Mouse (Mus musculus): ENCODE results near the gene Fyn.

Gene Fyn

DNA sequence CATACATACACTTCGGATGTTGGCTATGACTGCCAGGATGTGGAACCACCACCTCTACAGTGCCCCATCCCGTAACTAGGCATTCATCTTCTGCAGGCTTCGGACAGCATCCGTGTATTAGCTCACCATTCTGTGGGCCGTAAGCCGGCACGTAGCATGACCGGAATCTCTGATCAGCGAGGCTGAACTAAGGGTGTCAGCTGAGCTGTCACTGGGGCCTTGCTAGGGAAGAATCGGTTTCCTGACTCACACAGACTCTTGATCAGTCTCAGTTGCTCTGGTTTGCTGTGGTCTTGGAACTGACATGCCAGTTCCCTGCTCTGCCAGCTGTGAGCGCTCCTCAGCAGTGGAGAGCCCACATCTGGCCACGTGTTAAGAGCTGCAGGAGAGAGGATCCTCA is 137.7 kb downstream of the Fyn start:
- DNase-seq (ENCODE audit: low spot score in 2 of 2): no peak

DNA sequence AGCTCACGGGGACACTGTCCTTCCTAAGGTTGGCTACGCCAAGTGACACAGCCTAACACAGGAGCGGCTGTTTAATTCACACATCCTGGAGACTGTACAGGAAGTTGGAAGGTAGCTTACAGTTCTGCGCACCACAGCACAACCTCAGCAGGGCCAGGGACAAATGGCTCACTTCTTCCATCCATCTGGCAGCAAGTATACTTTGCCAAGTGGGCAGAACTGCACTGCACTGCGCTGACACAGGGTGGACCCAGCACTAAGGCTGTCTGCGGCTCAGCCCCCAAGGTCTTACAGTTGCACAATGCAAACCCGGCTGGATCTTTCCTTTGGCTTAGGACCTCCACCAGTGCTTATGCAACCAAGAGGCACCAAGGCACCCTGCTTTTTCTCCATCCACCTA is 138.2 kb downstream of the Fyn start:
- DNase-seq (ENCODE audit: low spot score in 2 of 2): no peak

- DNase-seq (ENCODE audit: low spot score in 2 of 2): no peak
Measured at GRCm38 (mm10) chr10:39508801-39509200, 140.1 kb downstream of the Fyn start.

DNA sequence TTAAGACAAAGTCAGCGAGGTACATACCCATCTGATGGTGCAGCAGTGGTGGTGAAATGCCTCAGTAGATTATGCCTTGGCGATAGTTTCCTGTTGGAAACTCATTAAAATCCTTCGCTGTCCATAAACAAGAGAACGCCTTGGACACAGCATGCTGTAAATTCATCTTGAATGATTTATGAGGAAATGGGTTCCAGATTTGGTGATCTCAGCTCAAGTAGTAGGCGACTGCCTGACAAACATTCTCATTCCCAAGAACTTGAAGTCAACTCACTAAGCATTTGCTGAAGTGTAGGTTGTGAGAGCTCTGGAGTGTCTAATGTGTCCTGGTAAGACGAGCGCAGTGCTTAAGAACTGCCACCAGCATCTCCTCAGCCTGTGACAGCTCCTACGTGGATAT is 141.3 kb downstream of the Fyn start:
- DNase-seq (ENCODE audit: low spot score in 2 of 2): no peak

DNA sequence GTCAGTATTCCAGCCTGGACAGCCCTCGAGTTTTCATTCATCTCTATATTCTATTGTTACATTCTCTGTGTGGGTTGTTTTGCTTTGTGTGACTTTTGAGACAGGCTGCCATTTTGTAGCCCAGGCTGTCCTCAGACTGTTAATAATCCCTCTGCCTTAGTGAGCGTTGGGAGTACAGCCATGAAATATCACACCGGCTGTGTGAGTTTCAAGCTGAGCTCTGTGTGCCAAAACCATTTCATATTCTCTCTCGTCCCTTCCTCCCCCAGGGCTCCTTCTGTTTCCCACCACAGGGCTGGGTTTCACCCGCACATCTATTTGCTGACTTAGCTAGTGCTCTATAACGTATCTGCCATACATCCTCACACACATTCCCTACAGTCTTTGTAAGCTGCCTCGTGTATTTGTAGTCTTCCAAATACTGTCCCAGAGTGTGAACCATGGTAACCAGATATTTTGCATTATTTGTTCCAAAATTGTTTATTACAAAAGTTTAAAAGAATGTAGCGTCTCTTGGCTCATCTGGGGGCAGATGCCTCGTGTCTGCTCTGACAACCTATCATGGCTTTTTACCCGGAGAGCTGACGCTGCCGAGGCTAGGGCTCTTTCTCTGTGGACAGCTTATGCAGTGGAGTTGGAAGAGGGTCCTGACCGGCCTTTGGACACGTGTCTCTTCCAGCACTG is 144.1 kb downstream of the Fyn start:
- DNase-seq (ENCODE audit: low spot score in 2 of 2): no peak

DNA sequence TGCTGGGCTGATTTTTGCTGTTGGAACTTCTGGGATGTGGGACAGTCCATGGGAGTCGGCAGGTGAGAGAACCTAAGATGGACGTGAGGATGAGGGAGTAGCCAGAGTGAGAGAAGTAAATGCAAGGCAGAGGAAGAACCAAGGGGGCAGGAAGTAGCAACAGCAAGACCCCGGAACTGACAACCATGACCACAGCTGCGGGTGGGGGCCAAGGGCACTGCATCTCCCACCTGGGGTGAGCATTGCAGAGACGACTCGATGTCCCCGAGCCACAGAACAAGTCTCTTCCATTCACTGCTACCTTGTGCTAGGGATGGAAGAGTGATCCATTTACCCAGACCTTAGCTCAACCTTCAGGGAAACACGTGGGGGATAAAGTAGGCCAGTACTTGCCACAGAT is 146.3 kb downstream of the Fyn start:
- no peak for DNase-seq (ENCODE audit: low spot score in 2 of 2)

GRCm38 (mm10) chr10:39516541-39517133 is 148.0 kb downstream of the Fyn start:
- DNase-seq (ENCODE audit: low spot score in 2 of 2): no peak

DNA sequence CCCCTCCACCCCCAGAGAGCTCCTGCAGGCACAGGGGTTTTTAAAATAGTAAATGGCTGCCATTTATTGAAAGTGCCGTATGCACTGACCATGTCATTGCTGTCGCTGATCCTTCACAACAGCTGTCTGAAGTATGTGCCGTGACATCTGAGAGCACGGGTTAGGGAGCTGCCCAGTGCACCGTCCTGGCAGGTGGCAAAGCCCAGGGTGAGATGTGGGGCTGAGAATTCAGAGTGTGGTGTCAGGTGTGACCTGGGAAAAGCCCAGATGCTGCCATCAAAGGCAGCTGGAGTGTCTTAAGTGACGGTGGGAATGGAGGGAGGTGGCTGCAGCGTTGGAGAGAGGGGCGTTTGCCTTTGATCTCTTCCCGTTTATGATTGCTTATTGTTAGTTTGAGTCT is 148.7 kb downstream of the Fyn start:
- no peak for DNase-seq (ENCODE audit: low spot score in 2 of 2)

DNA sequence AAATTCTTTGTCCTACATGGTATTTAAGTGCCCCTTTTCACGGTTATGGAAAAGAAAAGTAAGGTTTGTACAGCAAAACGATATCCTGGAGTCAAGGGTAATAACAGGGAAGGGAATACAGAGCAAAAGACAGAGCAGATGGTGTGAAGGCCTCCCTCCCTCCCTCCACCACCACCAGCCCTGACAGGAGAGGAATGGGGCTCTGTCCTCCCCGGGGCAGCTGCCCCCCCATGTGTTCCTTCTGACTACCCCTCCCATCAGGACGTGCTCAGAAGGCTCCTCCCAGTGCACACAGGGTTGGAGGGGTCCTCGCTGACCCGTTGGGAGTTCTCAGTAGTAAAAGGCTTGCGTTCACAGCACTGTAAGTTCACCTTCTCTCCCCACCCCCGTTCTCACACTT is 149.6 kb downstream of the Fyn start:
- no peak for DNase-seq (ENCODE audit: low spot score in 2 of 2)

DNA sequence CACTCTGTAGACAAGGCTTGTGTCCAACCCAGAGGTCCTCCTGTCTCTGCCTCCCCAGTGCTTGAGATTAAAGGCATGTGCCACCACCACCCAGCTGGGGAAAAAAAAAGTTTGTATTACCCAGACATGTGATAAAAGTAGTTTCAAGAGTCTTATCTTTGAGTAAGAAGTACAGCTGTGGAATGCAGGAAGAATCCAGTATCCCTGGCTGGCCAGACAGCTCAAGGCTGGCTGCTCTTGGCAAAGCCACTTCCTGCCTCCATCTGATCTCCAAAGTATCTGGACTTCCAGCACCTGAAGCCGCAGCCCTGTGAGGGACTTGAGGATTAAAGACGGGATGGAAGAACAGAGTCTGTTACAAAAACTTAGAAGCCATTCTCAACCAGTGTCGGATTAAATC is 150.2 kb downstream of the Fyn start:
- DNase-seq (ENCODE audit: low spot score in 2 of 2): no peak

GRCm38 (mm10) chr10:39520123-39520989 is 151.7 kb downstream of the Fyn start:
- DNase-seq (ENCODE audit: low spot score in 2 of 2): no peak

- no peak for DNase-seq (ENCODE audit: low spot score in 2 of 2)
Measured at GRCm38 (mm10) chr10:39521327-39521726, 152.7 kb downstream of the Fyn start.

GRCm38 (mm10) chr10:39521861-39522391 is 153.3 kb downstream of the Fyn start:
- no peak for DNase-seq (ENCODE audit: low spot score in 2 of 2)

DNA sequence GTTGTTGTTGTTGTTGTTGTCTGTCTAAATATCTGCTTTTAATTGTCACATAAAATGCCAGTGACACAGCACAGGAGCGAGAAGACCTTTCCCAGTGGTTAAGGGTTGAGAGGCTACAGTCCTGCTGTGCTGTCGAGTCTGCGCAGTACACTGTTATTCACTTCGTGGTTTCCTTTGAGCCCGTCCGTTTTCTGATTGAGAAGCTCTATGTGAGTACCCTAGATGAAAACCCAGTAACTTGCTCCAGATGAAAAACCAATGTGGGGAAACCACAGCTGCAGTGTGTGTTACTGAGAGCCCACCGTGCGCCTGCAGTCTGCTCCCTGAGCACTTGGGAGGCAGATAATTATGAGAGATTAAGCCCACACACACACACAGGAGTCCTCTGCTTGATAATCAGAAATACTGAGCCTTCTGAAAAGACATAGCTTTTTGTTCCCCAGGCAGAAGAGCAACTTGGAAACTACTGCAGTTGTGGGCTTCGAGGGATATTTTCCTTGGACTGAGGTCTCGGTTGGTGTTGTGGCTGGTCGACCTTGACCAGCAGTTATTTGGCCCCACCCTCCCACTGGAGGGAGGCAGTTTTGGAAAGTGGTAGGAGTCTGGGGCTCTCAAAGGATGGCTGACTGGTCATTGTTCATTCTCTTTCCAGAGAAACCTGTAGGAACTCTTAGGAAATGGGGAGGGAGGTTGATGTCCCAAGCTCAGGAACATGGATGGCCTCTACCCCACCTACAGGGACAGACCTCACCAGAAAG is 154.4 kb downstream of the Fyn start:
- DNase-seq (ENCODE audit: low spot score in 2 of 2): no peak

- no peak for DNase-seq (ENCODE audit: low spot score in 2 of 2)
Measured at GRCm38 (mm10) chr10:39524355-39524754, 155.7 kb downstream of the Fyn start.

GRCm38 (mm10) chr10:39525431-39525830 is 156.8 kb downstream of the Fyn start:
- DNase-seq (ENCODE audit: low spot score in 2 of 2): no peak

DNA sequence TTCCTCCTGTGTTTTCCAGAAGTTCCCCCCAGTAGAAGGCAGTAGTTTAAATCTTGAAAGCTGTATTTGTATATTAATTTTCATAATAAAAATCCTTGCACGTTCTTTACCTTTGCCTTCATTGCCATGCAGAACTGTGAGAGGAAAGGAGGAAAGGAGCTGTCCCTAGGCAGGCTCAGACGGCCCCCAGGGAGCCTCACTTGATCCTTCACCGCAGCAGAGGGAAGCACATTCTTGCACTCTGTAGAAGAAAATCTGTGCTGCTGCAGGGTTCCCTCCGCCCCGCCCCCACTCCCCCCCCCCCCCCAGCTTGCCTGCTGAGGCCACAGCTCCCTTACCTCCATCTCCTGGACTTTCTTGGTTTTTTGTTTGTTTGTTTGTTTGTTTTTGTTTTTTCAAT is 158.5 kb downstream of the Fyn start:
- no peak for DNase-seq (ENCODE audit: low spot score in 2 of 2)

GRCm38 (mm10) chr10:39529179-39529578 is 160.5 kb downstream of the Fyn start:
- no peak for DNase-seq (ENCODE audit: low spot score in 2 of 2)

- no peak for DNase-seq (ENCODE audit: low spot score in 2 of 2)
Measured at GRCm38 (mm10) chr10:39532008-39532740, 163.5 kb downstream of the Fyn start.

DNA sequence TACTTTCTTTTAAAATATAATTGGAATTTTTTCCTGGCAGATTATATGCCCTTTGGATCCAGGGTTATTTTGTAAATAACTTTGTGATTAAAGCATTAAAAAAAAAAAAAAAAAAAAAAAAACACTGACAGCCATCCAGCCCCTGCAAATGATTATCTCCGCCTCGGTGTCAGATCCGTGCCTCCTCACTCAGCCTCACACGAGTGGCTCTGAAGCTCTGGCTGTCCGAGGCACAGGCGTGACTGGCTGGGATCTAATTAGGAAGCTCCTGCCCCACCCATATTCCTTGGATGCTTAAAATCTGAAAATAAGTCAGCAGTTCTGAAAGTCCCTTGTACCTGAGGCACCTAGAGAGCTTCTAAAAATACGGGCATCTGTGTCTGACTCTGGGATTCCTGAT is 164.2 kb downstream of the Fyn start:
- no peak for DNase-seq (ENCODE audit: low spot score in 2 of 2)

DNA sequence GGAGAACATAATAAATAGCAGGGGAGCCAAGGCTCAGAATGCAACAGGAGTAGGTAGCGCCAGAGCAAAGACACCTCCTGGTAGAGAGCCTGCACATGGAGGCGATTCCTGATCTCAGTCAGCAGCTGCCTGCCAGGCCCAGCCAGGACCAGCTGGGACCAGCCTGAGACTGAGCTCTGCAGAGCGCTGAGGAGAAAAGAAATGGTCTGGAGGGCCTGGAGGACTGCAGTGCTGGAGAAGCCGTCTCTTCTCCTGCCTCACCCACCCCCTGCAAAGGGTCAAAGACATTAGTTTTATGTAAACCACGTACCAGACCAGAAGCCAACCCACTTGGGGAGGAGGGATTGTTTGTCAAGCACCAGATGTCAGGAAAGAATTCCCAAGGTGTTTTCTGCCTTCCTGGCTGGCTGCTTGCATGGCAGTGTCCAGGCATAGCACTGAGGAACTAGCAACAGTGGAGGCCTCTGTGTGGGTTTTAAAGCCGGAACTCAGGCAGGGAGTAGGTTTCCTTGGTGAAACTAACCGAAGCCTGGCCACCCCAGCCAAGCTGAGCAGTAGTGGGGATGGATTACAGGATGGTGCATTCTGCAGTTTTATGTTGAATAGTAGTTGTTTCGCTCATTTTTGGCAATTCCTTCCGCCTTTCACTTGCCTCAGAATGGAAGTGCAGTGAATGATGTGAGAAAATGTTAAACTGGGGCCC is 165.8 kb downstream of the Fyn start:
- DNase-seq (ENCODE audit: low spot score in 2 of 2): no peak
